Mouse (Mus musculus) frontal cortex, adult 2 months (tissue): ENCODE measurements around the gene Trpc5. TPM values are rescaled to one million over a fixed set of nuclear protein-coding genes. Genes with fewer than 3 reads are reported as not detected.

Experiments used
- DNase-seq, 2 experiments: peaks; one replicate each; pipeline ENCODE4 v3.0.0; 2022; ENCODE audit warnings: low spot score in 1 of 2; ENCODE audit errors: extremely low spot score in 1 of 2
- polyA plus RNA-seq: library from polyadenylated mRNA; depleted of rRNA; stranded (reverse); fragments of >200 nt; gene quantifications from 2 replicates; pipeline ENCODE4 v1.2.3, GENCODE M21; 2012; rRNA removed

The Trpc5 gene
- polyA plus RNA-seq, 1 experiment = 3.3 TPM

- DNase-seq = no peak
Observed at GRCm38 (mm10) chrX:144337938-144338337, 350.0 kb downstream of the Trpc5 start.

- no peak for DNase-seq
Observed at GRCm38 (mm10) chrX:144335332-144336015, 352.5 kb downstream of the Trpc5 start.

Other genes with a start within 250 kb of the Trpc5 start
- gene Trpc5os, start 231.6 kb downstream of the Trpc5 start, polyA plus RNA-seq = not detected in 2 replicates
- gene Rtl4, start 727 bp upstream of the Trpc5 start, polyA plus RNA-seq = 1.5 and 1.8 TPM in 2 replicates